Mouse (Mus musculus): Measurements from ENCODE around the gene Omt2b. TPM values are rescaled to one million over a fixed set of nuclear protein-coding genes. Genes with fewer than 3 reads are reported as not detected.
"Not testable (repeated sequence)": the region's sequence is repeated elsewhere in the genome, so short reads cannot be mapped to it uniquely, and the experiment has no call there.

Omt2b gene
- total and polyA plus RNA-seq, 2 experiments from 2014 or later, result not detected

DNA sequence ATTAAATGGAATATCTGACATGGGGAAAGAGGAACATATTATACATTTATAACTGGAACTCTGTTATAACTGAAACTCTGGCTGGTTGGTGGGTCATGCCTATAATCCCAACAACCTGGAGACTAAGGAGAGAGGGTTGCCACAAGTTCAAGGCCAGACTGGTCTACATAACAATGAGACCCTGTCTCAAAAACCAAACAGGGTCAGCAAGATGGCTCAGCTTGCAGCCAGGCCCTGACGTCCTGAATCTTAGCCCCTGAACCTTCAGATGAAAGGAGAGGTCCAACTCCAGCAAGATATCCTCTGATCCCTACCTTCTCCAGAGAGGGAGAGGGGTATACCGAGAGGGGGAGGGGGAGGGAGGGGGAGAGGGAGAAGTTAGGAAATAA lies 33.1 kb downstream of the Omt2b start:
- no peak overlapping the region for H3K27ac ChIP-seq (ENCODE audit: low read depth)
- no peak overlapping the region for H3K4me3 ChIP-seq (ENCODE audit: low read depth, low read length)
- H3K4me1 ChIP-seq (ENCODE audit: control insufficient read depth, insufficient read depth), result no peaks in the 10 kb centered on the region
- no peak for ATAC-seq (ENCODE audit: insufficient read depth, low read depth)
- no peak for DNase-seq (ENCODE audit: low spot score)
- H3K9me3 ChIP-seq (replicated peaks; ENCODE audit: control insufficient read depth, low read length), result no peaks in the 10 kb centered on the region
- WGBS, result 39% methylated on average over 2 of the region's 2 CpGs
- H3K27me3 ChIP-seq (ENCODE audit: control insufficient read depth, insufficient read depth, low read length), result no peaks in the 10 kb centered on the region
- no peak for TF ChIP-seq CTCF (IDR thresholded peaks at IDR 0.05; ENCODE audit: low read depth)
- no peak for TF ChIP-seq EP300 (IDR thresholded peaks at IDR 0.05; ENCODE audit: low read depth)
- H3K9ac ChIP-seq (replicated peaks; ENCODE audit: low read depth, low read length), result no peak overlapping the region
- no peaks in the 10 kb centered on the region for H3K36me3 ChIP-seq (replicated peaks; ENCODE audit: control insufficient read depth, insufficient read depth, low read length)
- H3K4me2 ChIP-seq (ENCODE audit: low read depth, low read length), result no peak overlapping the region

DNA sequence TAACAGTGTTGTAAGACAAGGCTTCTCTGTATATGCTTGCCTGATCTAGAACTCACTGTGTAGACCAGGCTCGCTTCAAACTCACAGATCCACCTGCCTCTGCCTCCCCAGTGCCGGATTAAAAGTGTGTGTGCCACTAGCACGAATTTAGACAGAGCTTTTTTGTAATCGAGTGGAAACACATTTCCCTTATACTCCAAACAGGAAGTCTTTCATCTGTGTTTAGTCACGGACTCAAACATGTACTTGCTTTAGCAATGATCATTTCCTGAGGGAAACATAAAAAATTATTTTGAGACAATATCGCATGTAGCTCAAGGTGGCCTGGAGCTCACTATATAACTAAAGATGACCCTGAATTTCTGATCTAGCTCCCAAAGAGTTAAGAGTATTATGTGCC lies 36.0 kb downstream of the Omt2b start:
- Histone ChIP-seq H3K27ac (ENCODE audit: low read depth) (no peak overlapping the region), H3K4me3 (ENCODE audit: low read depth, low read length) (no peak overlapping the region), H3K9ac (replicated peaks; ENCODE audit: low read depth, low read length) (no peak overlapping the region), H3K4me2 (ENCODE audit: low read depth, low read length) (no peak overlapping the region), H3K27me3 (ENCODE audit: control insufficient read depth, insufficient read depth, low read length) (no peaks in the 10 kb centered on the region), H3K4me1 (ENCODE audit: control insufficient read depth, insufficient read depth) (no peaks in the 10 kb centered on the region), H3K36me3 (replicated peaks; ENCODE audit: control insufficient read depth, insufficient read depth, low read length) (no peaks in the 10 kb centered on the region), H3K9me3 (replicated peaks; ENCODE audit: control insufficient read depth, low read length) (no peaks in the 10 kb centered on the region)
- WGBS, result 51% methylated on average over 6 of the region's 6 CpGs
- TF ChIP-seq CTCF (IDR thresholded peaks at IDR 0.05; ENCODE audit: low read depth), result no peak
- no peak for TF ChIP-seq EP300 (IDR thresholded peaks at IDR 0.05; ENCODE audit: low read depth)
- DNase-seq (ENCODE audit: low spot score), result no peak
- no peak for ATAC-seq (ENCODE audit: insufficient read depth, low read depth)

DNA sequence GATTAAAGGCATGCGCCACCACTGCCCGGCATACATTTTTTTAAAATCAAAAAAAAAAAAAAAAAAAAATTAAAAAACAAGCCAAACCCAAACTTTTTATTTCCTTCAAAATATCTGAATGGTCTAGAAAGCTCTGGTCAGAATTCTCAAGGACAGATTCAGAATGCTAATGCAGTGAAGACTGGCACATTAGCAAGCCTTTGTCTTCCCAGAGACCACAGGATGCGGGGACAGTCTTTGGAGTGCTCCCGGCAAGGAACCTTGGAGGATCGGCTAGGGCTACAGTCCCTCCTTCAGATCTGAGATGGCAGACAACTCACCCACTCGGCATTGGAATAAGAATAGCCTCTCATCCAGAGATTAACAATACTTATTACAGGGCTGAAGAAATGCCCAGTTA lies 37.3 kb downstream of the Omt2b start:
- Histone ChIP-seq H3K4me2 (ENCODE audit: low read depth, low read length) (no peak overlapping the region), H3K27me3 (ENCODE audit: control insufficient read depth, insufficient read depth, low read length) (no peaks in the 10 kb centered on the region), H3K4me3 (ENCODE audit: low read depth, low read length) (no peak overlapping the region), H3K9ac (replicated peaks; ENCODE audit: low read depth, low read length) (no peak overlapping the region), H3K36me3 (replicated peaks; ENCODE audit: control insufficient read depth, insufficient read depth, low read length) (no peaks in the 10 kb centered on the region), H3K27ac (ENCODE audit: low read depth) (no peak overlapping the region), H3K4me1 (ENCODE audit: control insufficient read depth, insufficient read depth) (no peaks in the 10 kb centered on the region), H3K9me3 (replicated peaks; ENCODE audit: control insufficient read depth, low read length) (no peaks in the 10 kb centered on the region)
- no peak for TF ChIP-seq EP300 (IDR thresholded peaks at IDR 0.05; ENCODE audit: low read depth)
- TF ChIP-seq CTCF (IDR thresholded peaks at IDR 0.05; ENCODE audit: low read depth), result no peak
- 87% methylated on average over 6 of the region's 6 CpGs for WGBS
- ATAC-seq (ENCODE audit: insufficient read depth, low read depth) (no peak), DNase-seq (ENCODE audit: low spot score) (no peak)

DNA sequence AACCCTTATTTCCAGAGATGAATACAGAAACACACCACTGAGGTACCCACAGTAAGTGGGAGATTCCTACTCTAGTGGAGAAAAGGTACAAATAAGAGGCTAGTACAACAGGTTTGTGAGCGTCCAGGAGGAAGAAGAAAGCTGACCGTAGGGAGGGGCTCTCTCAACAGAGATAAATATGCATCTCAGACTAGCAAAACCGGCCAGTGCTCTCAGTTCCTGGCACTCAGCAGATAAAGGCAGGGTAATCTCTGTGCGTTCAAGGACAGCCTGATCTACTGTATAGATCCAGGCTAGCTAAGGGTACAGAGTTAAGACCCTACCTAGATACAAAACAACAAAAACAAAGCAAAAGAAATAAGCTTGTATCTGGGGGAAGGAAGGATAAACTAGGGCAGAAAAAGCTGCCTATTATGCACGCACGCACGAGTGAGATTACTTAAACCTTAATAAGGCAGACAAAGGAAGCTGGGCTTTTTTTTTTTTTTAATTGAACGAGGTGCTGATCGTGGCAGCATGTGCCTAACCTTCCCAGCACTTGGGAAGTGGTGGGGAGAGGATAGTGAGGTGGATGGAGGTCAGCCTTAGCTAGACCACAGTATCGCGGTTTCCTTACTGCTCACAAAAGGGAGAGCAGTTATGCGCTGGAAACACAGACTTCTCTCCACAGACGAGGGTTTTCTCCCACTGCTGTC lies 38.6 kb downstream of the Omt2b start:
- Histone ChIP-seq H3K9me3 (replicated peaks; ENCODE audit: control insufficient read depth, low read length) (no peaks in the 10 kb centered on the region), H3K4me2 (ENCODE audit: low read depth, low read length) (no peak overlapping the region), H3K9ac (replicated peaks; ENCODE audit: low read depth, low read length) (no peak overlapping the region), H3K4me3 (ENCODE audit: low read depth, low read length) (no peak overlapping the region), H3K27ac (ENCODE audit: low read depth) (no peak overlapping the region), H3K27me3 (ENCODE audit: control insufficient read depth, insufficient read depth, low read length) (no peaks in the 10 kb centered on the region), H3K4me1 (ENCODE audit: control insufficient read depth, insufficient read depth) (no peaks in the 10 kb centered on the region), H3K36me3 (replicated peaks; ENCODE audit: control insufficient read depth, insufficient read depth, low read length) (no peaks in the 10 kb centered on the region)
- DNase-seq (ENCODE audit: low spot score) (no peak), ATAC-seq (ENCODE audit: insufficient read depth, low read depth) (no peak)
- TF ChIP-seq EP300 (IDR thresholded peaks at IDR 0.05; ENCODE audit: low read depth) (no peak), CTCF (IDR thresholded peaks at IDR 0.05; ENCODE audit: low read depth) (no peak)
- WGBS, result 57% methylated on average over 13 of the region's 13 CpGs

DNA sequence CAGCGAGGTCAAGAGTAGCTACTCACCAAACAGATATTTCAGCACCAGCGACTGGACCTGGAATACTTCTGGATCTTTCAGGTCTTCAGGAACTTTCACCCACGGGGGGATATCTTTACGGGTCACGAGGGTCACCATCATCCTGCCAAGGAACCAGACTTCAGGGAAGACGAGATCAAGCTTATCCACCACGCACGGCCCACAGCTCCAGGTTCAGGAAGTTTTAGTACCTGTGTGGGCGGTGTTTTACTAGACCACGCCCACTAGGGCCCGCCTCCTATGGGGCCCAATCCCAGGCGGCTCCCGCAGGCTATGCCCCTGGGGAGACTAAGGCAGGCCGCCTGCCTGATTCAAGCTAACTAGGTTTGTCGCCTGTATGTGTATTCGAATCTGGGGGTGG lies 40.6 kb downstream of the Omt2b start, which contains the start of gene Dppa5a:
Dppa5a (minus strand) TSS at position 219 of the 400 bp plus-strand sequence.
- not testable (repeated sequence) for H3K9me3 ChIP-seq (replicated peaks; ENCODE audit: control insufficient read depth, low read length); H3K4me2 ChIP-seq (ENCODE audit: low read depth, low read length); DNase-seq (ENCODE audit: low spot score); H3K27ac ChIP-seq (ENCODE audit: low read depth); H3K4me3 ChIP-seq (ENCODE audit: low read depth, low read length); H3K27me3 ChIP-seq (ENCODE audit: control insufficient read depth, insufficient read depth, low read length); ATAC-seq (ENCODE audit: insufficient read depth, low read depth); H3K4me1 ChIP-seq (ENCODE audit: control insufficient read depth, insufficient read depth); H3K36me3 ChIP-seq (replicated peaks; ENCODE audit: control insufficient read depth, insufficient read depth, low read length); H3K9ac ChIP-seq (replicated peaks; ENCODE audit: low read depth, low read length)
- WGBS, result 86% methylated on average over 16 of the region's 16 CpGs

DNA sequence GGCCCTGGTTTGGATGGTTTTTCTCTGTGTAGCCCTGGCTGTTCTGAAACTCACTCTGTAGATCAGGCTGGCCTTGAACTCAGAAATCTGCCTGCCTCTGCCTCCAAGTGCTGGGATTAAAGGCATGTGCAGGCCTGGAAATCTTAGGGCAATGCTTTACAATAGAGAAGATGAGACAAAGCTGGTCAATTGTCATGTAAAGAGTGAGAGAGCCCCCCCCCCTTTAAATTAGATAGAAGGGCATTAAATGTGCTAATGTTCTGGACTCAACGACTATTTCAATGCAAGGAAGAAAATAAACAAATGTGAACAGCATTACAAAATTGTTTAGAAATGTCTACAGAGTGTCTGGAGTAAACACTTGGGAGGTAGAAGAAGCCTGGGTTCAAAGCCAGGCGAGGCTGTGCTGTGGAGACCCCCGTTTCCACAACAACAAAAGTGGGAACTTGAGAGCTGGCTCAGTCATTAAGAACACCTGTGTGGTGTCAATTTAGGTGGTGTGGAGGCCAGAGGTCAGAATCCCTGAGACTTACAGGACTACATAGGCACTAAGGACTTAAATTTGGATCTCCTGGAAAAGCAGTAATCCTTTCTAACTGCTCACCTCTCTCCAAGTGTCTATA lies 41.4 kb downstream of the Omt2b start:
- DNase-seq (ENCODE audit: low spot score) (no peak), ATAC-seq (ENCODE audit: insufficient read depth, low read depth) (no peak)
- H3K36me3 ChIP-seq (replicated peaks; ENCODE audit: control insufficient read depth, insufficient read depth, low read length), result no peaks in the 10 kb centered on the region
- TF ChIP-seq CTCF (IDR thresholded peaks at IDR 0.05; ENCODE audit: low read depth) (no peak), EP300 (IDR thresholded peaks at IDR 0.05; ENCODE audit: low read depth) (no peak)
- WGBS, result 72% methylated on average over 3 of the region's 3 CpGs
- H3K4me2 ChIP-seq (ENCODE audit: low read depth, low read length), result no peak overlapping the region
- H3K27me3 ChIP-seq (ENCODE audit: control insufficient read depth, insufficient read depth, low read length), result no peaks in the 10 kb centered on the region
- no peaks in the 10 kb centered on the region for H3K9me3 ChIP-seq (replicated peaks; ENCODE audit: control insufficient read depth, low read length)
- H3K27ac ChIP-seq (ENCODE audit: low read depth), result no peak overlapping the region
- H3K4me1 ChIP-seq (ENCODE audit: control insufficient read depth, insufficient read depth), result no peaks in the 10 kb centered on the region
- no peak overlapping the region for H3K9ac ChIP-seq (replicated peaks; ENCODE audit: low read depth, low read length)
- H3K4me3 ChIP-seq (ENCODE audit: low read depth, low read length), result no peak overlapping the region
